Mouse (Mus musculus) erythroid progenitor cell, adult 5-6 weeks (primary cell): ENCODE results near the gene Inpp5e. TPM values are rescaled to one million over a fixed set of nuclear protein-coding genes. Genes with fewer than 3 reads are reported as not detected.

ENCODE experiments used
- total RNA-seq, 2 experiments: library from RNA; stranded (forward) in 1 of 2; stranded (reverse) in 1 of 2; fragments of 150-400 nt in 1 of 2; fragments of 186-747, 209-891 nt in 1 of 2; gene quantifications; 2 replicates each; pipeline versions ENCODE4 v1.2.3 to v1.2.4; 2015 to 2017; ENCODE audit warnings: low replicate concordance in 2 of 2

Inpp5e gene
- total RNA-seq, 2 experiments from 2014 or later, result 22.2 to 26.5 TPM

Other genes with a start within 250 kb of the Inpp5e start
- not detected in 2 replicates for gene Lhx3, start 200.9 kb downstream of the Inpp5e start, total RNA-seq (2015; ENCODE audit: low replicate concordance)
- not detected in 2 replicates for gene Lhx3, start 200.9 kb downstream of the Inpp5e start, total RNA-seq (2017; ENCODE audit: low replicate concordance)
- 1.8 and 4.6 TPM in 2 replicates for gene Qsox2, start 171.7 kb downstream of the Inpp5e start, total RNA-seq (2015; ENCODE audit: low replicate concordance)
- gene Qsox2, start 171.7 kb downstream of the Inpp5e start, total RNA-seq (2017; ENCODE audit: low replicate concordance), result 2.7 and 4.7 TPM in 2 replicates
- gene Ccdc187, start 114.6 kb downstream of the Inpp5e start, total RNA-seq (2015; ENCODE audit: low replicate concordance), result not detected in 2 replicates
- gene Ccdc187, start 114.6 kb downstream of the Inpp5e start, total RNA-seq (2017; ENCODE audit: low replicate concordance), result not detected in 2 replicates
- not detected in 2 replicates for gene Gpsm1, start 93.7 kb downstream of the Inpp5e start, total RNA-seq (2015; ENCODE audit: low replicate concordance)
- gene Gpsm1, start 93.7 kb downstream of the Inpp5e start, total RNA-seq (2017; ENCODE audit: low replicate concordance), result 0.13 and 1.4 TPM in 2 replicates
- 0.72 and 0.84 TPM in 2 replicates for gene Dnlz, start 57.1 kb downstream of the Inpp5e start, total RNA-seq (2015; ENCODE audit: low replicate concordance)
- 1.8 and 2.7 TPM in 2 replicates for gene Dnlz, start 57.1 kb downstream of the Inpp5e start, total RNA-seq (2017; ENCODE audit: low replicate concordance)
- gene Card9, start 48.3 kb downstream of the Inpp5e start, total RNA-seq (2015; ENCODE audit: low replicate concordance), result 10.9 TPM in 1 of 2 replicates, not detected in the other
- 11.3 and 16.9 TPM in 2 replicates for gene Card9, start 48.3 kb downstream of the Inpp5e start, total RNA-seq (2017; ENCODE audit: low replicate concordance)
- gene Snapc4, start 28.6 kb downstream of the Inpp5e start, total RNA-seq (2015; ENCODE audit: low replicate concordance), result 1.3 and 3.2 TPM in 2 replicates
- gene Snapc4, start 28.6 kb downstream of the Inpp5e start, total RNA-seq (2017; ENCODE audit: low replicate concordance), result 10.5 and 13.2 TPM in 2 replicates
- 35.7 and 40.7 TPM in 2 replicates for gene Entr1, start 19.9 kb downstream of the Inpp5e start, total RNA-seq (2015; ENCODE audit: low replicate concordance)
- 43.7 and 51.0 TPM in 2 replicates for gene Entr1, start 19.9 kb downstream of the Inpp5e start, total RNA-seq (2017; ENCODE audit: low replicate concordance)
- gene Pmpca, start 19.9 kb downstream of the Inpp5e start, total RNA-seq (2015; ENCODE audit: low replicate concordance), result 18.9 and 35.7 TPM in 2 replicates
- 28.9 and 34.4 TPM in 2 replicates for gene Pmpca, start 19.9 kb downstream of the Inpp5e start, total RNA-seq (2017; ENCODE audit: low replicate concordance)
- 13.0 TPM in 2 replicates for gene Sec16a, start 36.0 kb upstream of the Inpp5e start, total RNA-seq (2015; ENCODE audit: low replicate concordance)
- gene Sec16a, start 36.0 kb upstream of the Inpp5e start, total RNA-seq (2017; ENCODE audit: low replicate concordance), result 7.3 and 15.7 TPM in 2 replicates
- gene Notch1, start 107.5 kb upstream of the Inpp5e start, total RNA-seq (2015; ENCODE audit: low replicate concordance), result 5.4 and 9.0 TPM in 2 replicates
- gene Notch1, start 107.5 kb upstream of the Inpp5e start, total RNA-seq (2017; ENCODE audit: low replicate concordance), result 1.5 and 6.0 TPM in 2 replicates
- 3.8 and 7.2 TPM in 2 replicates for gene Egfl7, start 170.8 kb upstream of the Inpp5e start, total RNA-seq (2015; ENCODE audit: low replicate concordance)
- 0.77 and 7.2 TPM in 2 replicates for gene Egfl7, start 170.8 kb upstream of the Inpp5e start, total RNA-seq (2017; ENCODE audit: low replicate concordance)
- gene Gm20532, start 177.4 kb upstream of the Inpp5e start, total RNA-seq (2015; ENCODE audit: low replicate concordance), result not detected in 2 replicates
- gene Gm20532, start 177.4 kb upstream of the Inpp5e start, total RNA-seq (2017; ENCODE audit: low replicate concordance), result 1.9 TPM in 1 of 2 replicates, not detected in the other
- gene Agpat2, start 195.2 kb upstream of the Inpp5e start, total RNA-seq (2015; ENCODE audit: low replicate concordance), result 12.2 and 12.6 TPM in 2 replicates
- gene Agpat2, start 195.2 kb upstream of the Inpp5e start, total RNA-seq (2017; ENCODE audit: low replicate concordance), result 6.2 and 12.0 TPM in 2 replicates
- gene Fam69b, start 219.3 kb upstream of the Inpp5e start, total RNA-seq (2015; ENCODE audit: low replicate concordance), result not detected in 2 replicates
- not detected in 2 replicates for gene Fam69b, start 219.3 kb upstream of the Inpp5e start, total RNA-seq (2017; ENCODE audit: low replicate concordance)